Mouse (Mus musculus) embryonic fibroblast, embryonic 13.5 days (primary cell): ENCODE results near the gene Twf1. TPM values are rescaled to one million over a fixed set of nuclear protein-coding genes. Genes with fewer than 3 reads are reported as not detected.

ENCODE experiments used
- H3K27ac ChIP-seq: 2 replicates; pipeline ENCODE4 v1.5.1; 2012; ENCODE audit warnings: low read length, control low read depth, inconsistent platforms; ENCODE audit not compliant: insufficient read depth
- H3K4me1 ChIP-seq: 2 replicates; pipeline ENCODE4 v1.6.1; 2011; ENCODE audit warnings: low read length; ENCODE audit not compliant: control insufficient read depth, insufficient read depth
- H3K4me3 ChIP-seq: 2 replicates; pipeline ENCODE4 v1.5.1; 2011; ENCODE audit warnings: mild to moderate bottlenecking, control low read depth, low read length; ENCODE audit not compliant: insufficient read depth
- CTCF ChIP-seq: IDR thresholded peaks from 2 replicates; pipeline ENCODE4 v1.5.1; 2011; ENCODE audit warnings: mild to moderate bottlenecking, control low read depth, low read length, moderate library complexity, borderline replicate concordance; ENCODE audit not compliant: insufficient read depth
- POLR2A ChIP-seq: IDR thresholded peaks from 2 replicates; pipeline ENCODE4 v1.6.1; 2011; ENCODE audit warnings: low read depth, mild to moderate bottlenecking, control low read depth, low read length, moderate library complexity
- polyA plus RNA-seq: library from polyadenylated mRNA; stranded (reverse); fragments of >200 nt; gene quantifications from 2 replicates; pipeline ENCODE4 v1.2.4, GENCODE M21; 2011; ENCODE audit warnings: low read depth; ENCODE audit not compliant: missing spikeins, insufficient read length

The Twf1 gene
- polyA plus RNA-seq, 1 experiment: 197 TPM

DNA sequence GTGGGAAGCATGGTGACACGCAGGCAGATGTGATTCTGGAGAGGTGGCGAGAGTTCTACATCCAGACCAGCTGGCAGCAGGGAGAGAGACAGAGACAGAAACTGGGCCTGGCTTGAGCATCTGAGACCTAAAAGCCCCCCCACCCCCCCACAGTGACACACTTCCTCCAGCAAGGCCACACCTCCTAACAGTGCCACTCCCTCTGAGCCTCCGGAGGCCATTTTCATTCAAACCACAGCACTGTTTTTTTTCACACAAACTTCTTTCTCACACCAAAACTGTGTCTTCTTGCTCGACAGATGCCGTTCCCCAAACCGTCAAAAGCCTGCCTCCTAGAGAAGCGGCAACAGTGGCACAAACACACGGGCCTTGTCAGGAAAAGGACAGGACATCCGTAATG lies 36.2 kb downstream of the Twf1 start:
- no peaks in the 10 kb centered on the region for H3K4me1 ChIP-seq
- TF ChIP-seq POLR2A (no peak), CTCF (no peak)
- no peak overlapping the region for H3K27ac ChIP-seq
- no peak overlapping the region for H3K4me3 ChIP-seq

DNA sequence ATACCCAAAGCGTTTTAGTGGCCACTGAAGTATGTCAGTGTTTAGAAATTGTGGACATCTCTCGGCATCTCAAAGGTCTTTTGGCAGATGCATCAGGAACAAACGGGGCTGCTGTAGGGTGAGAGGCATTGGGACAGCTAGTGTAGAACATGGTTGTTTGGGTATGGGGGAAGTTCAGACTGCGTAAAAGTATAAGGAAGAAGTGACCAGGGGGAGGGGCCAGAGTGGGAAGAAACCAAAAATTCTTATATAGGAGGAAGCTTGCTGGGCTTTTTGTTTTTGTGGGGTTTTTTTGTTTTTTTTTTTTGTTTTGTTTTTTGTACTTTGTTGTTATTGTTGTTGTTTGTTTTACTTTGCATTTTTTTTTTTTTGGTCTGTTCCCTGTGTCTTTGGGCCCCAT lies 44.8 kb downstream of the Twf1 start:
- H3K4me3 ChIP-seq: no peak overlapping the region
- no peaks in the 10 kb centered on the region for H3K4me1 ChIP-seq
- no peak overlapping the region for H3K27ac ChIP-seq
- no peak for TF ChIP-seq CTCF
- no peak for TF ChIP-seq POLR2A

DNA sequence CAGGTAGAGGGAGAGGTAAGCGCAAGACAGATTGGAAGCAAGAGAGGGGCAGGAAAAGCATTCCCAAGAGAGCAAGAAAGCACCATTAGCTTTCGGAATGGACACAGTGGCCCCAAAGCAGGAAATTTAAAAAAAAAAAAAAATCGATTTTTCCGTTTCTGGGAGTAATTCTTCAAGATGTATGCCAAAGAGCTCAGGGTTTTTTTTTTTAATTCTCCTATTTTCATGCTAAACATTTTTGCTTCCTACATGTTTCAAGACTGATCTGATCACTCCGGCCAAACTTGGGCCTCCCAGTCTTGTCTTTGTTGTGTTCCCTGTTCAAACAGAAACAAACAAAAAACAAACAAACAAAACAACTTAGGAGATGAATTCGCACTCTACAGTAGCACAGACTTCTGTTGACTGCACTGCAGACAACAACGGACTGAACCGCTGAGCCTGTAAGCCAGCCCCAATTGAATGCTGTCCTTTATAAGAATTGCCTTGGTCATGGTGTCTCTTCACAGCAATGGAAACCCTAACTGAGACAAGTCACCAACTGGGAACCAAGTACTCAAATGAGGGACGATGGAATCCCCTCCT lies 45.5 kb downstream of the Twf1 start:
- no peaks in the 10 kb centered on the region for H3K4me1 ChIP-seq
- peak overlapping the region; percentile 80 for H3K4me3 ChIP-seq
- H3K27ac ChIP-seq: peak overlapping the region; percentile 32
- TF ChIP-seq POLR2A: no peak

DNA sequence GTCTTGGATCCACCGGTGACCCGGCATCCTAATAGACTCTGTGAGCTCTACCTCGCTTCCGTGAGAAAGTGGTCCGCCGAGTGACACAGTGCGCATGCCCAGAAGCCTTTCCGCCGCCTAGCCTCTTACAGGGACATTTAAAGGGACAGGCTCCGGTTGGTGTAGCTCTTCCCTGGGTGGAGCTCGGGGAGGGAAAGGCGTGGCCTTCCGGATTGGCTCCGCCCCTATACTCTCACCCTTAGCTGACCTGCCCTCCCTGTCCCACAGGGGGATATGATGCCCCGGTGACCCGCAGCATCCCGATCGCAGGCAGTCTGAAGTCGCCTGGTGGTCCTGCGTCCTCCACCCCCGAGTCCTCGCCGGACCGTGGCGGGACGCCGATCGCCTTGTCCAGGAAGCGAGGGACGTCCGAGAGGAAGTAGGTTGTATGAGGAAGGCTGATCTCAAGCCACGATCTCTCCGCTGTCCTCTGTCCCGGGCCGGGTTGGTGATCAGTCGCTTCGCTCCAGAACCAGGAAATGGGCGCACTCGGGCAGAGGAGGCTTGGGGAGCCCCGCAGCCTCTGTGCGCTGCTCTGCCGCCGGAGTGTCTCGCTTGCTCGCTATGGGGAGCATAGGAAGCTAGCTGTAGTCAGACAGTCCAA lies 46.2 kb downstream of the Twf1 start, which contains the start of the genes Pus7l and Irak4:
Gene Pus7l (minus strand): TSS at position 139 of the 643 bp plus-strand sequence.
Gene Irak4 (plus strand): TSS at position 235 of the 643 bp plus-strand sequence.
- peak within 1 kb of the TSS; percentile 80 for H3K4me3 ChIP-seq
- H3K27ac ChIP-seq: peak within 1 kb of the TSS; percentile 32
- peak; percentile 86 for TF ChIP-seq POLR2A
- TF ChIP-seq CTCF: no peak
- no peaks in the 10 kb centered on the region for H3K4me1 ChIP-seq

DNA sequence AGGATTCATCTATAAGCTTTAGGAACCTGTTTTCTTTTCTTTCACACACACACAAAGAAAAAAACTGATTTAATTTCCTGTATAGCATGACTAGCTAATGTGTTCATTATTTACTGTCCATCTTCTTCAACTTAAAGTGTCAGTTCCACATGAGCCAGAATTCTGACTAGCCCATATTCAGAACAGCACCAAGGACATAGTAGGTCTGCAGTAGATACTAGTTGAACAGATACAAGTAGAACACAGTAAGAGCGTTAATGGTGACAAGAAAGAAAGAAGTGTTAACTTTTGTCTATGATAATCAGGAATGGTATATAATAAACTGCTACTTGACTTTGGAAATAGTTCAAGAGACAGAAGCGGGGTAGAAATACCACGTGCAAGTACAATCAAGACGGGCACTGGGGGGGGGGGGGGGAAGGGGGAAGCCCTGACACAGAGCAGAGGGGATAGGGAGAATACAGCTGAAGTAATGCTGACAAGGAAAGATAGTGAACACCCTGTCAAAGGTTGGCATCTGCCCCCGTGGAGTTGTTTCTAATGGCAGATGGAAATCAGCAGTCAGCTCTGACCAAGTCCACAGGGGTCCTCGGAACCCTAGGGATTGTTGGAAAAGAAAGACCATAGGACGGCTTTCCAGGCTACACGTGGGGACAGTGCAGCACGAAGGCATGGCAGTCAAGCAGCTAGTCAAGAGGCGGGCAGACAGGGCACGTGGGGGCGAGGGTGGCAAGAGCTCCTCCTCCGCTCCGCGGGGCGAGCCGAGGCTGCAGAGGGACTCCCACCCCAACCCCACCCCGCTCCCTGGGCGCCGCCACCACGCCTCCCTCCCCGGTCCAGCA lies 46.9 kb downstream of the Twf1 start:
- TF ChIP-seq POLR2A (no peak), CTCF (no peak)
- no peaks in the 10 kb centered on the region; the same call in 1 of the 2 replicates for H3K4me1 ChIP-seq
- H3K4me3 ChIP-seq: peak overlapping the region; percentile 80
- no peak overlapping the region for H3K27ac ChIP-seq

DNA sequence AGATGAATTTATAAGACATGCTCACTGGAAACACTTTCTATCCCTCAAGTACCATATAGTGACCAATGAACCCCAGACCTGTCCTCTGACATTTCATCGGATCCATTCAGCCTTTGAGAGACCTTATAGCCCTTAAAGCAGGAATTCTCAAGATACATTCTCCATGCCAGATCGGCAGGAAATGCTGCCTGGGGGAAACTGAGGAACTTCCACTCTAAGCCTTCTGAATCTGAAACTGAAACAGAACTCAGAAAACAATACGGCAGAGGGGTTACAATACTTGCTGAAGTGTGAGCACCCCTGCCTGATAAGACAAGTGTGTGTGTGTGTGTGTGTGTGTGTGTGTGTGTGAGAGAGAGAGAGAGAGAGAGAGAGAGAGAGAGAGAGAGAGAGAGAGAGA lies 50.4 kb downstream of the Twf1 start:
- H3K27ac ChIP-seq: no peak overlapping the region
- H3K4me3 ChIP-seq: no peak overlapping the region
- TF ChIP-seq CTCF (no peak), POLR2A (no peak)
- no peaks in the 10 kb centered on the region; the same call in 1 of the 2 replicates for H3K4me1 ChIP-seq

DNA sequence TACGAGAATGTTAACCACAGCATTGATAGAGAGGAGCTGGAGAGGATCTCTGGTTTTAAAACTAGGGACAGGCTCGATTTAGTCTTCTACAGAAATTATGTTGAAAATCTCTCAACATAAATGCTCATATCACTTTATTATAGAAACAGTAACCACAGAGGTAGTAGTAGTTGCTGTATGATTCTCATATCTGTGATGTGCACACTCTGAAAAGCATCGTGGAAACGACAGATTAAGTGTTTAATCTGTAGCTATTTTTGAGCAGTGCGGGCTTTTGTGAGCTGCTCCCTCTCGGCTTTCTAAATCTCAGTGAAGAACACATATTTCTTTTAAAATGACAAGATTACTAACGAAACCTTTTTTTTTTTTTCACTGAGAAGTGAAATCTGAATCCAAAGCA lies 54.2 kb downstream of the Twf1 start:
- no peak overlapping the region for H3K4me3 ChIP-seq
- TF ChIP-seq CTCF (no peak), POLR2A (no peak)
- H3K27ac ChIP-seq: no peak overlapping the region
- H3K4me1 ChIP-seq: no peaks in the 10 kb centered on the region; the same call in 1 of the 2 replicates

DNA sequence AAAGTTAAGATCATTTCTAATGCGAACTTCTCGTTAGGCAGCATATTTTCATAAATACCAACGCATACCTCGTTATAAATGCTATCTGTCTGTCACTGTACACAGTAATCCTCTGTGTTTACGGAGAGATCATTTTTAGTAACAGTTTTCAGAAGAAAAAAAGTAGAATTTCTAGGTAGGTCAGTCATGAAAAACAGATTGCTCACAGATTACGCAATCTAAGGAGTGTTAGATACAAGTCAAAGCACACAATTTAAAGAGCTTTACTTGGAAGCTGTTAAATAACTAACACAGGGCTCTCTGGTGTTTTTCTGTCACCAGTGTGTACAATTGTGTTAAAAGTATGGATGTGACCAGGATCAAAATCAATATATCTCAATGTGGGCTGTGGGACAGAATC lies 56.7 kb downstream of the Twf1 start:
- H3K4me3 ChIP-seq: no peak overlapping the region
- TF ChIP-seq POLR2A: no peak
- TF ChIP-seq CTCF: no peak
- no peaks in the 10 kb centered on the region for H3K4me1 ChIP-seq
- no peak overlapping the region for H3K27ac ChIP-seq

DNA sequence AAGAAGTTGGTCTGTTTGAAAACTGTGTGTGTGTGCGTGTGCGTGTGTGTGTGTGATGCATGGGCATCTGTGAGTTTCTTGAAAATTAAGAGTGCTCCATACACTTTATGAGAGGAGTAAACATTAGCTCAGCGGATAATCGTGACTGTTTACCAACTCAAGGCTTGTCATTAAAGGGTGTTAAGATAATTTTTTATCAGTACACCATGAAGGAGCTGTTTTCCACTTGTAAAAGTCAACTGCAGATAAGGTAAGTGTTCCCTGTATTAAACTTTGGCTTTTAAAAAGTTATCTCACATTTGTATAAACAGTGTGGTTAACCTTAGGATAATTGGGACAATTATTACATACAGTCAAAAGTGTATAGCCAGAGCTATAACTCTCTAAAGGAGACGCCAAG lies 57.4 kb downstream of the Twf1 start:
- H3K4me1 ChIP-seq: no peaks in the 10 kb centered on the region
- TF ChIP-seq POLR2A (no peak), CTCF (no peak)
- no peak overlapping the region for H3K27ac ChIP-seq
- no peak overlapping the region for H3K4me3 ChIP-seq

DNA sequence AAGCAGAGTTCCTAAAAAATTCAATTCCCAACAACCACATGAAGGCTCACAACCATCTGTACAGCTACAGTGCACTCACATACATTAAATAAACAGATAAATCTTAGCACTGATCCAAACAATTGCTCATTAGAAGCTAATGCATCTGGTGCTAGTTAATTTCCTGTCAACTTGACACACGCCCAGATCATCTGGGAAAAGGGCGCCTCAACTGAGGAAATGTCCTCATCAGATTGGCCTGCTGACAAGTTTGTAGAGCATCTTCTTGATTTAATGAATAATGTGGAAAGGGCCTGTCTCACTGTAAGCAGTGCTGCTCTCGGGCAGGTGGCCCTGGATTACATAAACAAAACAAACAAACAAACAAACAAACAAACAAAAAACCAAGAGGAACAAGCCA lies 59.2 kb downstream of the Twf1 start:
- Histone ChIP-seq H3K4me1 (no peaks in the 10 kb centered on the region), H3K4me3 (no peak overlapping the region), H3K27ac (no peak overlapping the region)
- TF ChIP-seq POLR2A (no peak), CTCF (no peak)

Other genes starting within 250 kb of the Twf1 start
- 0.12 and 0.91 TPM in 2 replicates for gene Adamts20, start 124.5 kb downstream of the Twf1 start, polyA plus RNA-seq
- 5.0 and 6.6 TPM in 2 replicates for gene Pus7l, start 46.3 kb downstream of the Twf1 start, polyA plus RNA-seq
- gene Irak4, start 46.2 kb downstream of the Twf1 start, polyA plus RNA-seq: 8.8 and 9.2 TPM in 2 replicates
- 2.0 and 2.7 TPM in 2 replicates for gene Tmem117, start 39.3 kb upstream of the Twf1 start, polyA plus RNA-seq